Mouse (Mus musculus): ENCODE results near the gene Usp22.

Usp22 gene

GRCm38 (mm10) chr11:61111472-61111871, 63.4 kb downstream of the Usp22 start:
- intact Hi-C loops (cut with DNase I), result no loop called here

GRCm38 (mm10) chr11:61110928-61111327, 63.9 kb downstream of the Usp22 start:
- intact Hi-C loops (cut with DNase I), result no loop called here

GRCm38 (mm10) chr11:61110113-61110512, 64.7 kb downstream of the Usp22 start:
- intact Hi-C loops (cut with DNase I), result no loop called here

- intact Hi-C loops (cut with DNase I), result loop anchor here (5.0 to 10.0 kb wide), 3 partner anchors 33 to 295 kb away; partner anchors contain the start of gene Slc47a2
These were observed 65.1 kb downstream of the Usp22 start for GRCm38 (mm10) chr11:61109707-61110106.

GRCm38 (mm10) chr11:61108911-61109361, 65.9 kb downstream of the Usp22 start:
- intact Hi-C loops (cut with DNase I), result loop anchor here (5.0 to 10.0 kb wide), 3 partner anchors 33 to 296 kb away; partner anchors contain the start of gene Slc47a2

- intact Hi-C loops (cut with DNase I), result loop anchor here (10.0 kb wide), 2 partner anchors 240 to 300 kb away; partner anchors contain the start of gene Slc47a2
These were observed 70.5 kb downstream of the Usp22 start for GRCm38 (mm10) chr11:61104241-61104901.

- intact Hi-C loops (cut with DNase I), result loop anchor here (10.0 kb wide), 2 partner anchors 242 to 302 kb away; partner anchors contain the start of gene Slc47a2
These were observed 72.2 kb downstream of the Usp22 start for GRCm38 (mm10) chr11:61102397-61103339.

Measured in adrenal gland (tissue).